Mouse (Mus musculus): ENCODE measurements around the gene Mark2.

DNA sequence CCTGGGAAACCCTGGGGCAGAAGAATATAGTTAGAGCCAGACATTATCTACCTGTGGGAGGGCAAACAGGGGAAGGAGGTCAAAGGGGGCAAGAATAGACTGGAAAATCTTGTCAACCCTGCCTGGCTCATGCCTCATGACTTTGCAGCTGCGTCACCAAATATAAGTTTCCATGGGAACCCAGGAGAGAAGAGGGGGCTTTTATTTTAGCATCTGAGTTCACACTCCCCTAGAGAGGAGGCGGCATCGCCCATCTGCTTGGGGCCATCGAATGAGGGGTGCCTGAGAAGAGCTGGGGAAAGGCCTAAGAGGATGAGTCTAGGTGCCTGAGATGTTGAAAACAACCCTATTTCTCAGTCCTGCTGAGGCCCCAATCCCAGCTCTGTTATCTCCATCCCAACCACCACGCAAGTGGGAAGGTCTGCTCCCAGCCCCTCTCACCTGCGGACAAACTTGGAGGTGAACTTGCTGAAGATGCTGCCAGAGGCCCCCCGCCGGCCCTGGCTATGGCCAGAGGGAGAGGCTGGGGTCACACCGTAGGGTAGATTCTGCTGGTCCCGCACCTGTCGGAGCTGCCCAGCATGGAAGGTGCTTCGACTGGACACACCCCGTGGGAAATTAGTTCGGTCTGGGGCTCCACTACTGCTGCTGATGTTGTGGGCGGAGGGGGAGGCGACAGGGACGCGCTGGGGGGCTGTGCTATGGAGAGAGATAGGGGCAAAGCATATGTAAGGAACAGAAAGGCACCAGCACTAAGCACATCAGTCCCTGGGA is 60.9 kb downstream of the Mark2 start:
- no peak for TF ChIP-seq POLR2A (IDR thresholded peaks at IDR 0.05; ENCODE audit: insufficient read depth, low read length)
- TF ChIP-seq CTCF (IDR thresholded peaks at IDR 0.05; ENCODE audit: low read depth, low read length) = no peak
- no peak for TF ChIP-seq EP300 (IDR thresholded peaks at IDR 0.05; ENCODE audit: insufficient read depth, low read depth, low read length)
